Mouse (Mus musculus) neural tube, embryonic 11.5 days (tissue): ENCODE results near the gene Gm20388. TPM values are rescaled to one million over a fixed set of nuclear protein-coding genes. Genes with fewer than 3 reads are reported as not detected.

ENCODE experiments used
- ATAC-seq: fragments of 200-750 bp; cut with Nextera tagmentation; 2 replicates; pipeline ENCODE4 v1.8.0; 2017; ENCODE audit warnings: moderate number of reproducible peaks, mild to moderate bottlenecking, moderate TSS enrichment, moderate library complexity; ENCODE audit not compliant: insufficient read depth, low FRiP score, low TSS enrichment
- DNase-seq: peaks from one replicate; pipeline ENCODE4 v3.0.0-alpha.2; 2015; ENCODE audit warnings: low spot score
- H3K27ac ChIP-seq: fragments of 300-500 bp; sonication (generic); 2 replicates; pipeline ENCODE4 v1.5.1; 2014; ENCODE audit warnings: low read depth, mild to moderate bottlenecking, low read length
- H3K27me3 ChIP-seq: fragments of 300-500 bp; sonication (generic); 2 replicates; pipeline ENCODE4 v1.6.1; 2014; ENCODE audit warnings: mild to moderate bottlenecking, low read length, mixed read lengths; ENCODE audit not compliant: control insufficient read depth, insufficient read depth
- H3K36me3 ChIP-seq: fragments of 300-500 bp; sonication (generic); 2 replicates; pipeline ENCODE4 v1.6.1; 2014; ENCODE audit warnings: mild to moderate bottlenecking, low read length, moderate library complexity, mixed read lengths; ENCODE audit not compliant: control insufficient read depth, insufficient read depth
- H3K4me1 ChIP-seq: fragments of 300-500 bp; sonication (generic); 2 replicates; pipeline ENCODE4 v1.6.1; 2014; ENCODE audit warnings: low read length, mixed read lengths; ENCODE audit not compliant: control insufficient read depth, insufficient read depth
- H3K4me2 ChIP-seq: fragments of 300-500 bp; sonication (generic); 2 replicates; pipeline ENCODE4 v1.6.1; 2014; ENCODE audit warnings: low read depth, mild to moderate bottlenecking, moderate library complexity
- H3K4me3 ChIP-seq: fragments of 300-500 bp; sonication (generic); 2 replicates; pipeline ENCODE4 v1.5.1; 2014; ENCODE audit warnings: low read depth, low read length
- H3K9ac ChIP-seq: fragments of 300-500 bp; sonication (generic); 2 replicates; pipeline ENCODE4 v1.6.1; 2014; ENCODE audit warnings: mild to moderate bottlenecking, low read length
- H3K9me3 ChIP-seq: fragments of 300-500 bp; sonication (generic); 2 replicates; pipeline ENCODE4 v1.6.1; 2016; ENCODE audit warnings: low read length; ENCODE audit not compliant: control insufficient read depth
- WGBS: fragments of 180-500 bp; shearing (Covaris S2); extraction: QIAGEN DNeasy Blood & Tissue Kit; methylation state at CpG from one replicate; pipeline ENCODE4 v1.1.7; 2014; 5-methylcytosine and 5-hydroxymethylcytosine counted together
- polyA plus RNA-seq: library from polyadenylated mRNA; unstranded; fragments of >200 nt; fragmentation: Nextera tagmentation; extraction: Ambion mirVana; gene quantifications from 2 replicates; pipeline ENCODE4 v1.2.1, GENCODE M21; 2014

Gm20388 gene
- polyA plus RNA-seq, 1 experiment from 2014 or later = not detected

DNA sequence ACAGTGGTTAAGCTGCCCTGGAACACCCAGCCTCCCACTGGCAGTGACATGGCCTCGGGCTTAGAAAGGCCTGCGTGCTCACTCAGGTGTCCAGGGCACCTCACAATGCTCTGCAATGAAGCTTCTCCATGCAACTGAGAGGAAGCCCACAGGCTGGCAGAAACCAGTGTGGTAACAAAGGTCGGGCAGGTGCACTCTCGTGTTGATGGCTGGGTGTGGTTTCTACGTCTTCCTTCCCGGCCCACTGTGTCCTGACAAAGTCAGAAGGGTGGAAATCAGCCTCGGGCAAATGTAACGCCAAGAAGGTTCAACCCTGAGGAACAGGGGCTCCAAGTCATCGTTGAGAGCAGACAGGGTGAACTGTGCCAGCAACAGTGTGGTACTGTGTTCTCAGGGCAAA lies 1084.8 kb downstream of the Gm20388 start:
- DNase-seq = no peak
- 85% methylated on average over 9 of the region's 9 CpGs for WGBS
- H3K4me2 ChIP-seq = no peak overlapping the region
- no peaks in the 10 kb centered on the region for H3K27me3 ChIP-seq
- no peaks in the 10 kb centered on the region for H3K9me3 ChIP-seq
- no peaks in the 10 kb centered on the region for H3K4me1 ChIP-seq
- no peaks in the 10 kb centered on the region for H3K36me3 ChIP-seq
- no peak for ATAC-seq
- no peak overlapping the region for H3K4me3 ChIP-seq
- H3K9ac ChIP-seq = no peak overlapping the region
- no peak overlapping the region for H3K27ac ChIP-seq

- Histone ChIP-seq H3K27ac (no peak overlapping the region), H3K4me1 (no peaks in the 10 kb centered on the region), H3K9ac (no peak overlapping the region), H3K4me3 (no peak overlapping the region), H3K4me2 (no peak overlapping the region), H3K27me3 (no peaks in the 10 kb centered on the region), H3K9me3 (no peaks in the 10 kb centered on the region), H3K36me3 (no peaks in the 10 kb centered on the region)
- WGBS = 70% methylated on average over 12 of the region's 12 CpGs
- no peak for ATAC-seq
- no peak for DNase-seq
These were observed 1086.4 kb downstream of the Gm20388 start for GRCm38 (mm10) chr8:120996905-120997581.

- Histone ChIP-seq H3K9me3 (no peaks in the 10 kb centered on the region), H3K4me3 (no peak overlapping the region), H3K36me3 (no peaks in the 10 kb centered on the region)
These were observed 1087.3 kb downstream of the Gm20388 start for GRCm38 (mm10) chr8:120997926-120998325.

DNA sequence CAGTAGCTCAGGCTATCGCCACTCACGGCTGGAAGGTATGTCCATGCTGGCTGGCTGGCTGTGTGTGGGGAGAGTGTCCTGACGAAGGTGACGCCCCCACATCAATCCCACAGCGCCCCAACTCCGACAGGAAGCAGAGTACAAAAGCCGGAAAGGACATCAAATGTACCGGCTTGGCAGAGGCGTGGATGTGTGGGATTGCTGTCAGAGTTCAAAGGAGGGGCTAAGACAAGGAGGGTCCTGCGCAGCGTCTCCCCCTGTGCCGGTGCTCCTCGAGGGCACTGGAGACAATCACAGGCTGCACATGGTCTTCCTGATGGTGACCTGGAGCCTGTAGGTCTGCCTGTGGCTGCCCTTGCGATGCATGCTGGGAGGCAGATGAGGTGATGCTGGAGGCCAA lies 1088.3 kb downstream of the Gm20388 start:
- H3K9ac ChIP-seq = no peak overlapping the region
- H3K36me3 ChIP-seq = no peaks in the 10 kb centered on the region
- no peak overlapping the region for H3K27ac ChIP-seq
- H3K9me3 ChIP-seq = no peaks in the 10 kb centered on the region
- H3K4me1 ChIP-seq = no peaks in the 10 kb centered on the region
- no peak overlapping the region for H3K4me3 ChIP-seq
- DNase-seq (no peak), ATAC-seq (no peak)
- no peak overlapping the region for H3K4me2 ChIP-seq
- WGBS = 79% methylated on average over 14 of the region's 14 CpGs
- no peaks in the 10 kb centered on the region for H3K27me3 ChIP-seq

More at GRCm38 (mm10) chr8:120997926-120998325, 1087.3 kb downstream of the Gm20388 start:
- Histone ChIP-seq H3K27me3 (no peaks in the 10 kb centered on the region), H3K4me1 (no peaks in the 10 kb centered on the region), H3K27ac (no peak overlapping the region), H3K9ac (no peak overlapping the region), H3K4me2 (no peak overlapping the region)
- ATAC-seq (no peak), DNase-seq (no peak)
- 78% methylated on average over 9 of the region's 9 CpGs for WGBS

DNA sequence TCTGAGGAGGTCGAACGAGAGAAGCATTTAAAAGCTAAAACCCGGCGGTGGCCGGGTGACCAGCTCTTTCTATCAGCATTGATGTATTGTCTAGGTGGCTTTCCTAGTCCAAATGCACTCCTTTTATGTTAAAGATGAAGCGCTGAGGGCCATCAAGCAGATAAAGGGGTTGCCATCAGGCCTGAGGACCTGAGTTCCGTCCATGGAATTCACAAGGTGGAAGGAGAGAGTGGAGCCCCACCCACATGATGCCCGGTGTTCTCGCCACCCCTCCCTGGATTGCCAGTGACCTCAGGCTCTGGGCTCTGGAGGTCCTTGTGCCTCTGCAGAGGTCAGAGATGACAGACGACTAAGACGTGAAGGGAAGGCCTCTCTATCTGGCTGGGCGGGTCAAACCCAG lies 1091.3 kb downstream of the Gm20388 start:
- no peak overlapping the region for H3K9ac ChIP-seq
- no peak for DNase-seq
- H3K36me3 ChIP-seq = no peaks in the 10 kb centered on the region
- H3K27ac ChIP-seq = no peak overlapping the region
- no peak overlapping the region for H3K4me3 ChIP-seq
- 75% methylated on average over 12 of the region's 12 CpGs for WGBS
- ATAC-seq = no peak
- no peak overlapping the region for H3K4me2 ChIP-seq
- H3K9me3 ChIP-seq = no peaks in the 10 kb centered on the region
- H3K4me1 ChIP-seq = no peaks in the 10 kb centered on the region
- no peaks in the 10 kb centered on the region for H3K27me3 ChIP-seq

- H3K27ac ChIP-seq = no peak overlapping the region
- H3K27me3 ChIP-seq = no peaks in the 10 kb centered on the region
- no peak overlapping the region for H3K9ac ChIP-seq
- WGBS = 68% methylated on average over 17 of the region's 17 CpGs
- no peaks in the 10 kb centered on the region for H3K36me3 ChIP-seq
- ATAC-seq (no peak), DNase-seq (peak; percentile 31)
- H3K4me2 ChIP-seq = no peak overlapping the region
- H3K9me3 ChIP-seq = no peaks in the 10 kb centered on the region
- H3K4me3 ChIP-seq = no peak overlapping the region
- no peaks in the 10 kb centered on the region for H3K4me1 ChIP-seq
These were observed 1092.4 kb downstream of the Gm20388 start for GRCm38 (mm10) chr8:121002871-121003539.

DNA sequence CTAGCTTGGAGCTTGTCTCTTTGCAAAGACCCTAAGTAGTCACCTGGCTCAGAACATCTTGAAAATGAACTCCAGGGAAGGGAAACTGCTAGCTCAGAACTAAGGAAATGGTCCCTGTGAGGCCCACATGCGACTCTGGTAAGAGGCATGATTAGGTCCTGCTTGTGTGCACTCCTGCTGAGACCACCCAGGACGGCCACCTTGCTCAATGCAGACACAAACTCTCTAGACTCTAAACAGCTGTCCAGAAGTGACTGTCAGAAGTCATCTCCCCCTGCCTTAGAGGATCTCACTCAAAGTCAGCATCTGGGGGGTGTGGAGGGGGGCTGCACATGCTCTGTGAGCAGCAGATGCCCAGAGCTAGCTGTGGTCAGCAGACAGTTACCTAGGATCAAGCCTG lies 1093.0 kb downstream of the Gm20388 start:
- ATAC-seq (no peak), DNase-seq (no peak)
- H3K27me3 ChIP-seq = no peaks in the 10 kb centered on the region
- H3K4me3 ChIP-seq = no peak overlapping the region
- no peak overlapping the region for H3K27ac ChIP-seq
- no peak overlapping the region for H3K4me2 ChIP-seq
- no peaks in the 10 kb centered on the region for H3K9me3 ChIP-seq
- H3K36me3 ChIP-seq = no peaks in the 10 kb centered on the region
- H3K9ac ChIP-seq = no peak overlapping the region
- no peaks in the 10 kb centered on the region for H3K4me1 ChIP-seq
- 66% methylated on average over 2 of the region's 2 CpGs for whole genome bisulfite sequencing

GRCm38 (mm10) chr8:121013318-121013717 lies 1102.7 kb downstream of the Gm20388 start:
- no peaks in the 10 kb centered on the region for H3K4me1 ChIP-seq
- no peak overlapping the region for H3K4me2 ChIP-seq
- H3K9me3 ChIP-seq = no peaks in the 10 kb centered on the region
- 49% methylated on average over 6 of the region's 6 CpGs for WGBS
- no peak overlapping the region for H3K27ac ChIP-seq
- ATAC-seq (no peak), DNase-seq (no peak)
- H3K36me3 ChIP-seq = no peaks in the 10 kb centered on the region
- no peak overlapping the region for H3K9ac ChIP-seq
- H3K27me3 ChIP-seq = peaks cover 4% of the 10 kb centered on the region; the same call in 1 of the 2 replicates
- H3K4me3 ChIP-seq = no peak overlapping the region

- H3K9ac ChIP-seq = no peak overlapping the region
- 0 out of 2 replicates have a peak, but pooled peaks cover 2% of the 10 kb centered on the region for H3K27me3 ChIP-seq
- 81% methylated on average over 17 of the region's 17 CpGs for WGBS
- no peak overlapping the region for H3K4me2 ChIP-seq
- H3K27ac ChIP-seq = no peak overlapping the region
- H3K9me3 ChIP-seq = no peaks in the 10 kb centered on the region
- H3K4me1 ChIP-seq = no peaks in the 10 kb centered on the region
- DNase-seq (no peak), ATAC-seq (no peak)
- H3K36me3 ChIP-seq = no peaks in the 10 kb centered on the region
- H3K4me3 ChIP-seq = no peak overlapping the region
These were observed 1106.0 kb downstream of the Gm20388 start for GRCm38 (mm10) chr8:121016621-121017020.
